Mouse (Mus musculus) right cerebral cortex, postnatal 10 days (tissue): ENCODE measurements at regions not wholly inside any gene's neighbourhood (a gene's known extent, or its start where the extent isn't known, plus 50 kb on each side); places are given as distances from the start of the nearest gene placed in this dataset.

Experiments used
- DNase-seq, 2 experiments: peaks; one replicate each; pipeline ENCODE4 v3.0.0; 2021; ENCODE audit warnings: low spot score in 2 of 2

DNA sequence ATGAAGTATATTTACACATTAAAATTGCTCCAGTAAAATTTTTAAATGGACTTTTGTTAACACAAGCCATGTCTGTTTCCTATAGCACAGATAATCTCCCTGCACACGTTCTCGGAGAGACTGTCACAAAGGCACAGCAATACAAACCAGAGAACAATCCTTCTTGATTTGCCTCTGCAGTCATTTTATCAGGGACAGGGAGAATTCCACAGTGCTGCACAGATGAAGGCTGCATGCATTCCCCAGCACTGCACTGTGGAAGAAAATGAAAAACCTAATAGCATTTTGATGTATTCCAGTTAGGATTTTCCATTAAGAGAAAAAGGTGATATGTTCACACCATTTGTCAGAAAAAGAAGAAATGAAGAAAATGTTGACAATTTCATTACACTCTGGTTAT is 63.4 kb upstream of the 1700008P02Rik start:
- no peak for DNase-seq

DNA sequence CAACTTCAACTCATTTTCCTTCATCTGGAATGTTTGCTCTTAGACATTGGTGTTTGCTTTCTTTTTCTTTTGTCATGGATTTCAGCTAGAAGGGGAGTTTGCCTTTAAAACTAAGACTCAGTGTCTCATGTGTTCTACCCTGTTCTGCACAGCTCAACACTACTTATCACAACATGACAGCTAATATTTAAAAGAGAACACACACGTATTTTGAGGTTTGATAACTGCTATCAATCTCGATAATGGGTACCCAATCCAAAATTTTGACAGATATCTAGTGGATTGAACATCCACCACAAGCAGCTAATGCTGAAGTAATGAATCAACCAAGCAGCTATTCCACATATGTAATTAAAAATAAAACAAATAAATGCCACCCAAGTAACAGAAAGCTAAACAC is 61.2 kb upstream of the 1700008P02Rik start:
- DNase-seq: no peak

DNA sequence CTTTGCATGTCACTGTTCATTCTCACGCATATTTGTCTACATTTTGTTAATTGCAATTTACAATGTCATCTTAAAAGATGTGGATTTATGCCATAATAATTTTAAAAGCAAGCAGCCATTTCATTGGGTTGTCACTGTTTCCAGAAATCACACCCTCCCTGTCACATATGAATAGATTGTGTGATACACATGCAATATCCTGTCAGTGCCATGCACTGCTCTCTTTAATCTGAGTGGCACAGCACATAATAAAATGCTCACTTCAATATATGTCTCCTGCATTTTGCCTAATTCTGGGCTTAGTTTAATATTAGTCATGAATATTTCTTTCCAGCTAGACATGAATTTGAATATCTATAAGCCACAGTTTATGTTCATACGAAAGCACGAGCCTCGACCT is 56.1 kb upstream of the 1700008P02Rik start:
- no peak for DNase-seq

DNA sequence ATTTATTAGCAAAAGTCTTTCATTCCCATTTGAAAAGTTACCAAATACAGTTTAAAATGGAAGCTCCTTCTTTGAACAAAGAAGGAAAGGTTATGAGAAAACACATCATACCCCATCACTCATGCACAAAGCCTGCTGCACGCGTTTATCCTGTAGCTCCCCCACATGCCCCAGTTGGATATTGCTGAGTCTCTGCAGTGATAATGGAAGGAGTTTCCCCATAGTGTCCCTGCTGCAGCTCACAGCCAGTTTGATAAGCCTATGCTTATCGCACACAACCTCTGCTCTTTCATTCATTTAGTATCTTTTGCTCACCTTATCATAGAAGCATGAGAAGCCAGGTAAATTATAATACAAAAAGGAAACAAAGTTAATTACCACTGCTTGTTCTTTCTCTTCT is 55.1 kb upstream of the 1700008P02Rik start:
- peak; percentile 23 to 34 for DNase-seq
